Mouse (Mus musculus) embryonic facial prominence, embryonic 14.5 days (tissue): ENCODE results near the gene Ino80d. TPM values are rescaled to one million over a fixed set of nuclear protein-coding genes. Genes with fewer than 3 reads are reported as not detected.
A peak's percentile ranks its signal among the peaks of the same experiment; 100 is the strongest.

ENCODE experiments used
- ATAC-seq: fragments of 200-750 bp; cut with Nextera tagmentation; 2 replicates; pipeline ENCODE4 v1.8.0; 2017; ENCODE audit warnings: low read depth, moderate number of reproducible peaks, moderate TSS enrichment
- DNase-seq: peaks from one replicate; pipeline ENCODE4 v3.0.0-alpha.2; 2015; ENCODE audit warnings: low spot score
- H3K27ac ChIP-seq: fragments of 300-500 bp; sonication (generic); replicated peaks from 2 replicates; pipeline ENCODE4 v1.5.1; 2014; ENCODE audit warnings: low read depth, mild to moderate bottlenecking, low read length, moderate library complexity
- H3K27me3 ChIP-seq: fragments of 300-500 bp; sonication (generic); replicated peaks from 2 replicates; pipeline ENCODE4 v1.6.1; 2014; ENCODE audit warnings: low read length; ENCODE audit not compliant: control insufficient read depth, insufficient read depth
- H3K36me3 ChIP-seq: fragments of 300-500 bp; sonication (generic); 2 replicates; pipeline ENCODE4 v1.6.1; 2014; ENCODE audit warnings: low read length, mixed read lengths; ENCODE audit not compliant: control insufficient read depth, insufficient read depth
- H3K4me1 ChIP-seq: fragments of 300-500 bp; sonication (generic); 2 replicates; pipeline ENCODE4 v1.6.1; 2014; ENCODE audit warnings: antibody characterized with exemption, low read length; ENCODE audit not compliant: control insufficient read depth, insufficient read depth
- H3K4me2 ChIP-seq: fragments of 300-500 bp; sonication (generic); 2 replicates; pipeline ENCODE4 v1.6.1; 2014; ENCODE audit warnings: low read depth, mild to moderate bottlenecking, low read length, moderate library complexity, mixed read lengths
- H3K4me3 ChIP-seq: fragments of 300-500 bp; sonication (generic); 2 replicates; pipeline ENCODE4 v1.5.1; 2014; ENCODE audit warnings: low read depth, mild to moderate bottlenecking, low read length
- H3K9ac ChIP-seq: fragments of 300-500 bp; sonication (generic); 2 replicates; pipeline ENCODE4 v1.6.1; 2014; ENCODE audit warnings: low read depth, mild to moderate bottlenecking, low read length, moderate library complexity, mixed read lengths
- H3K9me3 ChIP-seq: fragments of 300-500 bp; sonication (generic); 2 replicates; pipeline ENCODE4 v1.6.1; 2016; ENCODE audit warnings: low read length; ENCODE audit not compliant: control insufficient read depth
- WGBS: fragments of 180-500 bp; shearing (Covaris S2); extraction: QIAGEN DNeasy Blood & Tissue Kit; methylation state at CpG from one replicate; pipeline ENCODE4 v1.1.7; 2014; 5-methylcytosine and 5-hydroxymethylcytosine counted together
- polyA plus RNA-seq: library from polyadenylated mRNA; unstranded; fragments of >200 nt; fragmentation: Nextera tagmentation; extraction: Ambion mirVana; gene quantifications from 2 replicates; pipeline ENCODE4 v1.2.1, GENCODE M21; 2014

Gene Ino80d
- polyA plus RNA-seq, 1 experiment from 2014 or later: 10.6 TPM

DNA sequence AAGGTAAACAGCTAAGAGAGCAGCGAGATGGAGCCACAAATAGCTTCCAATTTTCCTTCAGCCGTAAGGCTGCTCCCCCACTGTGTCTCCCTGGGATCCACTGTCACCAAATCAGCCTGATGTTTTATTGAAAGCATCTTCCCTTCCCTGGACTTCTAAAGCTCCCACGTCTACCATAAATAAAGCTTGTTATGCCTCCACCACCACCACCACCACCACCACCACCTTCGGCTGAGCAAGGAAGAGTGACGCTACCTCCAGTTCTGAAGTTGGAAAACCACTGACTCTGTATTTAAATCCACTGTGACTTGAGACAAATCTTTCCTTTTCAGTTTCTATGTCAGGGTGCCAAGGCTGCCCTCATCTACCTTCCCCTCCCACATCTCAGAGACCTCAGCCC lies 167.5 kb downstream of the Ino80d start:
- no peaks in the 10 kb centered on the region for H3K36me3 ChIP-seq

DNA sequence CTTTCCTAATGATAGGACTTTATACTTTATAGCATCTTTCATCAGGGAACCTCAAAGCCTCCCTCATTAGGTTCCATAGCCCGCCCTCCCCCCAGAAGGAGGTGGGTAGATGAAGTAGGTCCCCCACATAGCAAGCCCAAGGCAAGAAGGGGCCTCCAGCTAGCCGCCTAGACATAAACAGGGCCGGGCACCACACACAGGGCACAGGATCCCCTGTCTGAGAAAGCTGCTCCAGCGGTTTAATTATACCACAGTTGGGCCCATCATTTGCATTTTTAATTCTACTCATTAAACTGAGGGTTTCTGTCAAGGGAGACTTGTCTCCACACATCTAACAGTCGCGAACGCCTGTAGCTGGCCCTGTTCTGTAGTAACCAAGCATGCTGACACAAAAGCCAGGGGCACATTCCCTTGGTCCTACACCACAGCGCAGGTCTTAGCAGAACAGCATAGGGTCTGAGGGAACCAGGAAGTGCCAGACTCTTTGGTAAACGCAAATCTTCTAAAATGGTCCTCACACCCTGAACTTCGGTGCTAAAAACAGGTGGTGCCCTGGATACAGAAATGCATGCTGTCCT lies 179.6 kb downstream of the Ino80d start:
- Histone ChIP-seq H3K9me3 (no peaks in the 10 kb centered on the region), H3K9ac (no peak overlapping the region; the same call in 1 of the 2 replicates), H3K27ac (no peak overlapping the region), H3K4me2 (no peak overlapping the region), H3K27me3 (no peaks in the 10 kb centered on the region), H3K4me3 (no peak overlapping the region), H3K36me3 (no peaks in the 10 kb centered on the region), H3K4me1 (peaks cover 12% of the 10 kb centered on the region; the same call in 1 of the 2 replicates)
- WGBS: 81% methylated on average over 10 of the region's 10 CpGs
- peak; percentile 44; the same call in 1 of the 2 replicates for ATAC-seq
- DNase-seq: no peak

More for the DNA sequence above, 167.5 kb downstream of the Ino80d start:
- Histone ChIP-seq H3K27ac (no peak overlapping the region), H3K9me3 (no peaks in the 10 kb centered on the region), H3K4me2 (no peak overlapping the region), H3K4me1 (peaks cover 13% of the 10 kb centered on the region), H3K4me3 (no peak overlapping the region), H3K9ac (no peak overlapping the region), H3K27me3 (no peaks in the 10 kb centered on the region)
- 54% methylated on average over 5 of the region's 5 CpGs for WGBS
- no peak for ATAC-seq
- DNase-seq: no peak

DNA sequence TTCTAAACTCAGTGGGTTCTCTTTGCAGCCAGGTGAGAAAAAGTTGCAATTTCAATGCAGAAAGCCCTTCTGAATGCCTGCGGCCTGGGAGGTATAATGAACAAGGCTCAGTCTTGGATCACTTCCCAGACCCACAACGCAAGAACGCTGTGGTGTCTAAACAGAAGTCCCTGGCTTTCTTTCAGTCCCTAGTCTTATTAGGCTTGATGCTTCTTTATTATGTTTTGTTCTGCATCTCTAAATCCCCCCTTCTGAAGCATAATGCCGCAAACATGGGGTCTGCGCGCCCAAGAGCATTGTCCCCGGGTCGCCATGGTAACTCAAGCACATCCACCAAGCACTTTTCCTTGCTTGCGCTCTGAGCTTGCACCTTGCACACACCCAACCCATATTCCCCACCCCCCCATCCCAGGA lies 180.4 kb downstream of the Ino80d start:
- Histone ChIP-seq H3K27ac (no peak overlapping the region), H3K4me2 (0 out of 2 replicates have a peak overlapping the region, but pooled peaks have one; percentile 8), H3K4me3 (no peak overlapping the region), H3K36me3 (no peaks in the 10 kb centered on the region), H3K4me1 (peaks cover 12% of the 10 kb centered on the region; the same call in 1 of the 2 replicates), H3K9me3 (no peaks in the 10 kb centered on the region), H3K9ac (no peak overlapping the region), H3K27me3 (no peaks in the 10 kb centered on the region)
- WGBS: 53% methylated on average over 9 of the region's 9 CpGs
- DNase-seq: peak; percentile 90
- ATAC-seq: peak; percentile 51; the same call in 1 of the 2 replicates

DNA sequence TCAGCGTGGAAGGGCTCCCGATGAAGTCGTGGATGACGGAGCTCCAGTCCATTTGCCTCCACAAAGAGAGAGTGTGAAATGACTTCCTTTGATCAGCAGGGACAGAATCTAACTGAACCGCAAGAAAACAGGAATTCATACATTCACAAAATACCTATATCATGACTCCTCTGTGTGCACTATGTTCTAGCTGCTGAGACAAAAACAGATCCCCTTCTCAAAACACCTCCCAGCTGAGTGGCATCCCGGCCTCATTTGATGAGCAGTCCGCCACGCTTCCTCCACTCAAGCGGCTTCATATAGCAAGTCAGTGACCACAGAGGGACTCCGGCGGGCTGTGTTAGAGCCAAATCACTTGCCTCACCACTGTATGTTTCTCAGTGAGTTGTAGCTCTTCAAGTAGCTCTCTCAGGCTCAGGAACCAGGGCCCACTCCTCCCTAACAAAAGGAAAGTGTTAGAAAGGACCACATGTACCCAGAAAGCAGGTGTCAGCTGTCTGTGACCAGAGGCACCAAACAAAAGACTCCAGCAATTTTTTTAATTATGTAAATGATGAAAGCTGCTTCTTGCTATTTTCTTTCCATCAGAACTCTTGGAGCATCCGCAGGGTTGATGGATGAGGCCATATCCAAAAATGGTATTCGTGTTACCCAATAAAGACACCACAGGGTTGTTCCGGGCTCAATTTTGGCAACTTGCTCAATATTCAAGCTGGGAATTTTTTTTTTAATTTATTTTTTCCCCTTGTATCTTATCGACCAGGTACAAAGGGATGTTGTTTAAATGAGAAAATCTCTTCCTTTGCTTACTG lies 181.0 kb downstream of the Ino80d start:
- Histone ChIP-seq H3K4me1 (peaks cover 12% of the 10 kb centered on the region; the same call in 1 of the 2 replicates), H3K36me3 (no peaks in the 10 kb centered on the region), H3K4me2 (no peak overlapping the region), H3K9me3 (no peaks in the 10 kb centered on the region), H3K27ac (no peak overlapping the region), H3K9ac (no peak overlapping the region), H3K27me3 (no peaks in the 10 kb centered on the region), H3K4me3 (no peak overlapping the region)
- no peak for DNase-seq
- WGBS: 72% methylated on average over 15 of the region's 15 CpGs
- ATAC-seq: no peak

DNA sequence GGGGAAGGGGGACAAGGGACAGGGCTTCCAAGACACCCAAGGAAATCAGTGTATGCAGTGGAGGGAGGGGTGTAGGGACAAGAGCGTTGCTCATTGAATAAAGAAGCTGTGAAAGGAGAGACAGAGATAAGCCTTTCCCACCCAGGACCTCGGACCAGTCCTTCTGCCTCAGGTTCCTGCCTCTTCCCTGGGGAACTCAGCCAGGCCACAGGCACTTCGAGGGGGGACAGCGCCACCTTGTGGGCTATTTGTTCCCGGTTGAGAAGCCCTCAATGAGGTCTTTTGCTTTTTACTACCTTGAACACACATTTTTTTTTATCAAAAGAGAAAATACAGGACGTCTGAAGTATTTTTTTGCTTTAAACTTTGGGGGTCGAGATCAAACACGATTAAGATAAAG lies 185.0 kb downstream of the Ino80d start:
- ATAC-seq (no peak), DNase-seq (peak; percentile 68)
- Histone ChIP-seq H3K27me3 (no peaks in the 10 kb centered on the region), H3K4me2 (no peak overlapping the region), H3K4me3 (no peak overlapping the region), H3K4me1 (peaks cover 4% of the 10 kb centered on the region; the same call in 1 of the 2 replicates), H3K36me3 (no peaks in the 10 kb centered on the region), H3K27ac (no peak overlapping the region), H3K9ac (no peak overlapping the region), H3K9me3 (no peaks in the 10 kb centered on the region)
- WGBS: 6% methylated on average over 8 of the region's 8 CpGs

DNA sequence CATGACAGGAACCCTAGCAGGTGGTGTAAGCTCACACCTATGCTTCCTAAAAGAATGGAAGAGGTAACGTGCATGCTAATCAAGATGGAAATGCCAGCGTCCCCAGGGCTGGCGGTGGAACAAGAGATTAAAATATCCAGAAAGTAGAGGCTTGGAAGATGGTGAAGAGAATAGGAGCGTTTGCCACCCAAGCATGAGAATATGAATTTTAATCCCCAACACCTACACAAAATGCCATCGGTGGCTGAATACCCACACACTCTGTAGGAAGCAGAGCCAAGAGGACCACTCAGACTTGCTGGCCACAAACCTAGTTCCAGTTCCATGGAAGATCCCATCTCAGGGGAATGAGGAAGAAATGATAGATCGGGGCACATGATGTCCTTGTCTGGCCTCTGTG lies 195.2 kb downstream of the Ino80d start:
- no peak overlapping the region for H3K9ac ChIP-seq
- no peak overlapping the region for H3K4me2 ChIP-seq
- ATAC-seq (no peak), DNase-seq (no peak)
- H3K36me3 ChIP-seq: no peaks in the 10 kb centered on the region
- H3K27ac ChIP-seq: no peak overlapping the region
- H3K9me3 ChIP-seq: no peaks in the 10 kb centered on the region
- H3K4me3 ChIP-seq: no peak overlapping the region
- no peaks in the 10 kb centered on the region for H3K27me3 ChIP-seq
- 94% methylated on average over 6 of the region's 6 CpGs for WGBS
- no peaks in the 10 kb centered on the region for H3K4me1 ChIP-seq

DNA sequence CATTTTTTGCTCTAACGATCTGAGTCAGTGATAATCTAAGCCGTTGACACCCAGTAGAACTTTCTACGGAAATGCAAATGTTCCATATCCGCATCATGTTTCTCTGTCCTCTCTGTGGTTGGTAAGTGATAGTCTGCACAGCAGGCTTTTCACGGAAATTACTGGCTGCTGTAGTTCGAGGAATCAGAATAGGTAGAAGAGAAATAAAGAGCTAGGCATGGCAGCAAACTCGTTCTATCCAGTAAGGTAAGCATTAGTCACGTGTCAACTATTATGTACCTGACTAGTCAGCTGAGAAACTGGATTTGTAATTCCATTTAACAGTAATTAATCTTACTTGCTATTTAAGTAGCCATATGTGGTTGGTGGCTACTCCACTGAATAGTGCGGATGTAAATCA lies 197.9 kb downstream of the Ino80d start:
- Histone ChIP-seq H3K27ac (no peak overlapping the region), H3K4me3 (no peak overlapping the region), H3K9ac (no peak overlapping the region), H3K9me3 (no peaks in the 10 kb centered on the region), H3K36me3 (no peaks in the 10 kb centered on the region), H3K4me1 (no peaks in the 10 kb centered on the region), H3K27me3 (no peaks in the 10 kb centered on the region), H3K4me2 (no peak overlapping the region)
- DNase-seq (no peak), ATAC-seq (no peak)
- 70% methylated on average over 9 of the region's 9 CpGs for WGBS

DNA sequence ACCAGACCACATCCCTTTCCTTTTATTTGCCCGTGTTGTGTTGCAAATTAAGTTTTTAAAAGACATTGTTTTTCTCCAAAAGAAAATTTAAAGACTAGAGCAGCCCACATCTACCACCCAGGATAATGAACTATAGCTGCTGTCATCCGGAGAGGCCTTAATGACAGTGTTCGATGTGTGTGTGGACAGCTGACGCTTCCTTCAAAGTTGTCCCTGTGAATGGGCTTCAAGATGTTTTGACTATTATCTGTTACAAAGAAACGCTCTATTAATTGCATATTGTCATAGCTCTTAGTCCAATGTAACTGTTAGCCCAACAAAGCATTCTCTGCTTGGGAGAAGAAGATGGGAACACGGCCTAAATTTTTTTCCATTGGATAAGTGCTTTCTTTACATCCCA lies 200.0 kb downstream of the Ino80d start:
- H3K36me3 ChIP-seq: no peaks in the 10 kb centered on the region
- H3K4me2 ChIP-seq: no peak overlapping the region
- H3K9me3 ChIP-seq: no peaks in the 10 kb centered on the region
- H3K27me3 ChIP-seq: no peaks in the 10 kb centered on the region
- no peak overlapping the region for H3K9ac ChIP-seq
- H3K4me3 ChIP-seq: no peak overlapping the region
- ATAC-seq (no peak), DNase-seq (no peak)
- WGBS: 75% methylated on average over 6 of the region's 6 CpGs
- no peak overlapping the region for H3K27ac ChIP-seq
- H3K4me1 ChIP-seq: peaks cover 8% of the 10 kb centered on the region; the same call in 1 of the 2 replicates
